Mouse (Mus musculus) cerebellum, adult 2 months (tissue): ENCODE results near the gene E2f4. TPM values are rescaled to one million over a fixed set of nuclear protein-coding genes. Genes with fewer than 3 reads are reported as not detected.
A peak's percentile ranks its signal among the peaks of the same experiment; 100 is the strongest.

Source experiments
- DNase-seq, 2 experiments: peaks; one replicate each; pipeline ENCODE4 v3.0.0; 2021
- H3K27ac ChIP-seq: fragments of 200-500 bp; 2 replicates; pipeline ENCODE4 v1.5.1; 2012; ENCODE audit warnings: low read length, control low read depth, inconsistent platforms; ENCODE audit not compliant: insufficient read depth
- H3K27me3 ChIP-seq: fragments of 200-500 bp; 2 replicates; pipeline ENCODE4 v1.6.1; 2012; ENCODE audit warnings: inconsistent platforms, mild to moderate bottlenecking, low read length, moderate library complexity; ENCODE audit not compliant: control insufficient read depth, insufficient read depth
- H3K4me1 ChIP-seq: fragments of 200-500 bp; 2 replicates; pipeline ENCODE4 v1.6.1; 2011; ENCODE audit warnings: low read length; ENCODE audit not compliant: control insufficient read depth, insufficient read depth
- H3K4me3 ChIP-seq: fragments of 200-500 bp; replicated peaks from 2 replicates; pipeline ENCODE3; 2011; ENCODE audit warnings: mild to moderate bottlenecking, low read depth, low read length, control low read depth; ENCODE audit not compliant: insufficient read depth
- CTCF ChIP-seq: fragments of 200-500 bp; IDR thresholded peaks from 2 replicates; pipeline ENCODE4 v1.5.1; 2011; ENCODE audit warnings: low read depth, mild to moderate bottlenecking, control low read depth, low read length, moderate library complexity, borderline replicate concordance; ENCODE audit not compliant: insufficient read depth
- POLR2A ChIP-seq: fragments of 200-500 bp; IDR thresholded peaks from 2 replicates; pipeline ENCODE4 v1.6.1; 2011; ENCODE audit warnings: low read length, control low read depth, borderline replicate concordance; ENCODE audit not compliant: insufficient read depth
- WGBS: fragments of 180-500 bp; shearing (Covaris S2); methylation state at CpG from one replicate; pipeline ENCODE4 v1.1.7; 2018; 5-methylcytosine and 5-hydroxymethylcytosine counted together
- polyA plus RNA-seq: library from polyadenylated mRNA; depleted of rRNA; stranded (reverse); fragments of >200 nt; gene quantifications from 2 replicates; pipeline ENCODE4 v1.2.3, GENCODE M21; 2012

E2f4 gene
- polyA plus RNA-seq, 1 experiment, result 81.6 TPM

- no peaks in the 10 kb centered on the region for H3K27me3 ChIP-seq
- H3K4me3 ChIP-seq, result no peak overlapping the region
- H3K27ac ChIP-seq, result no peak overlapping the region
- 55% methylated on average over 32 of the region's 32 CpGs for WGBS
- DNase-seq, result peak in 1 of 2 experiments; percentile 8
- H3K4me1 ChIP-seq, result no peaks in the 10 kb centered on the region
- TF ChIP-seq POLR2A (no peak), CTCF (no peak)
Observed at GRCm38 (mm10) chr8:105336373-105337130, 39.1 kb downstream of the E2f4 start.

GRCm38 (mm10) chr8:105338992-105339391, 41.5 kb downstream of the E2f4 start:
- no peak for DNase-seq
- Histone ChIP-seq H3K4me1 (no peaks in the 10 kb centered on the region), H3K27me3 (no peaks in the 10 kb centered on the region), H3K4me3 (no peak overlapping the region), H3K27ac (no peak overlapping the region)
- TF ChIP-seq CTCF (no peak), POLR2A (no peak)
- WGBS, result 76% methylated on average over 4 of the region's 4 CpGs

GRCm38 (mm10) chr8:105339886-105340635, 42.6 kb downstream of the E2f4 start:
- DNase-seq, result no peak
- WGBS, result 75% methylated on average over 6 of the region's 6 CpGs
- no peak for TF ChIP-seq POLR2A
- no peak for TF ChIP-seq CTCF
- no peaks in the 10 kb centered on the region for H3K27me3 ChIP-seq
- H3K27ac ChIP-seq, result no peak overlapping the region
- no peaks in the 10 kb centered on the region for H3K4me1 ChIP-seq
- no peak overlapping the region for H3K4me3 ChIP-seq

GRCm38 (mm10) chr8:105341399-105341798, 43.9 kb downstream of the E2f4 start:
- Histone ChIP-seq H3K4me3 (no peak overlapping the region), H3K27me3 (no peaks in the 10 kb centered on the region), H3K4me1 (no peaks in the 10 kb centered on the region), H3K27ac (no peak overlapping the region)
- WGBS, result 20% methylated on average over 8 of the region's 8 CpGs
- no peak for DNase-seq
- TF ChIP-seq CTCF (no peak), POLR2A (no peak)

DNA sequence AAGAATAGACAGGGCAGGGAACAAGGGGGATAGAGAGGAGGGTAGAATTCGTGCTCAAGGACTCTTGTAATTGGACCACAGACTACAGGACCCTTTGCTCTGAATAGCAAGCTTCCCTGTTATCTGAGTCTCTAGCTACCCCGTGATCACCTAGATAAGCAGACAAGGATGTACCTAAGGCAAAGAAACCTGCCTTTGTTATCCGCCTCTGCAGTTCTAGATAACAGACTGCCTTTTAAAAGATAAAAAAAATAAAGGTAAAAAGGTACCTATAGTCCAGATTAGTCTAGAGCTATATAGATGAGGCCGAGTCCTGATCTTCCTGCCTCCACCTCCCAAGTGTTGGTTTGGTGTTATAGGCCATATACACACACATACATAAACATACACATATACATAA, 45.3 kb downstream of the E2f4 start:
- Histone ChIP-seq H3K27ac (no peak overlapping the region), H3K27me3 (no peaks in the 10 kb centered on the region), H3K4me1 (no peaks in the 10 kb centered on the region), H3K4me3 (no peak overlapping the region)
- TF ChIP-seq CTCF, result no peak
- no peak for TF ChIP-seq POLR2A
- no peak for DNase-seq
- 85% methylated on average over 4 of the region's 4 CpGs for WGBS

GRCm38 (mm10) chr8:105343791-105344574, 46.5 kb downstream of the E2f4 start:
- no peak overlapping the region for H3K27ac ChIP-seq
- no peak for DNase-seq
- no peak for TF ChIP-seq POLR2A
- TF ChIP-seq CTCF, result no peak
- H3K4me3 ChIP-seq, result no peak overlapping the region
- H3K4me1 ChIP-seq, result no peaks in the 10 kb centered on the region
- no peaks in the 10 kb centered on the region for H3K27me3 ChIP-seq
- 41% methylated on average over 8 of the region's 8 CpGs for WGBS

- DNase-seq, result no peak
- TF ChIP-seq CTCF (no peak), POLR2A (no peak)
- no peaks in the 10 kb centered on the region for H3K4me1 ChIP-seq
- H3K27me3 ChIP-seq, result no peaks in the 10 kb centered on the region
- WGBS, result 64% methylated on average over 7 of the region's 7 CpGs
- no peak overlapping the region for H3K27ac ChIP-seq
- H3K4me3 ChIP-seq, result no peak overlapping the region
Observed at GRCm38 (mm10) chr8:105345061-105345975, 47.9 kb downstream of the E2f4 start.
